Mouse (Mus musculus): Measurements from ENCODE around the gene Abcc2.

The Abcc2 gene

GRCm38 (mm10) chr19:43857347-43857746, 75.4 kb downstream of the Abcc2 start:
- no peak for DNase-seq

GRCm38 (mm10) chr19:43870418-43870817, 88.4 kb downstream of the Abcc2 start:
- DNase-seq, result no peak

- DNase-seq, result no peak
Observed at GRCm38 (mm10) chr19:43874351-43874750, 92.4 kb downstream of the Abcc2 start.

GRCm38 (mm10) chr19:43875996-43876395, 94.0 kb downstream of the Abcc2 start:
- DNase-seq, result no peak

GRCm38 (mm10) chr19:43877364-43877763, 95.4 kb downstream of the Abcc2 start:
- DNase-seq, result no peak

- DNase-seq, result no peak
Observed at GRCm38 (mm10) chr19:43878111-43879092, 96.4 kb downstream of the Abcc2 start.

GRCm38 (mm10) chr19:43879401-43880212, 97.6 kb downstream of the Abcc2 start:
- peak; percentile 68 to 72 for DNase-seq

- no peak for DNase-seq
Observed at GRCm38 (mm10) chr19:43880420-43880819, 98.4 kb downstream of the Abcc2 start.

GRCm38 (mm10) chr19:43881615-43882014, 99.6 kb downstream of the Abcc2 start:
- no peak for DNase-seq

- DNase-seq, result no peak
Observed at GRCm38 (mm10) chr19:43882895-43883573, 101.0 kb downstream of the Abcc2 start.

- DNase-seq, result no peak
Observed at GRCm38 (mm10) chr19:43884668-43885498, 102.9 kb downstream of the Abcc2 start.

- DNase-seq, result no peak
Observed at GRCm38 (mm10) chr19:43886371-43887099, 104.5 kb downstream of the Abcc2 start.

GRCm38 (mm10) chr19:43887242-43887641, 105.2 kb downstream of the Abcc2 start:
- DNase-seq, result no peak

GRCm38 (mm10) chr19:43887725-43888124, 105.7 kb downstream of the Abcc2 start:
- DNase-seq, result no peak

All from cerebellum, adult 18-20 months (tissue).